In the genomic region with DNA sequence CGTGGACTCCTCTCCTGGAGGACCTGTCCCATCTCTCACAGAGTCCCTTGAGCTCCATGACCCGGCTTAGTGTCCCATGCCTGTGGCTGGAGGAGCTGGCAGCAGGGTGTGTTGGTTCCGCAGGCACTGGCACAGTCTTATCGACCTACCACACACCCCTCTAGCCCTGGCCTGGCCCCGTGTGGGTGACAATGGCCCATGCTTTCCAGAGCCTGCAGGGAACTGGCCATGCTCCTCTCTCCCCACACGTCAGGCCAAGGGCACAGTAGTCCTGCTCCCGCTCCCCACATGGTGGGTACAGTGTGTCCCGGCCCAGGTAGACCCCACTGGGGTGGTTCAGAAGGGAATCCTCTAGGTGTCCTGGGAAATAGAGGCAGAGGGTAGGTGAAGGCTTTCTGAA, we compare ENCODE assay signal across 15 mouse cellular contexts. TPM values are rescaled to one million over a fixed set of nuclear protein-coding genes. Genes with fewer than 3 reads are reported as not detected.
A peak's percentile ranks its signal among the peaks of the same experiment; 100 is the strongest.
DNase-seq lines count a peak whose midpoint lies in the region; ATAC-seq and TF ChIP-seq lines count a peak whose summit lies in the region.
"Had no signal": no experiment of that assay in that cellular context is flagged by ENCODE, and none has a peak within 500 bp of the region (broad histone marks: within the 10 kb centered on the region; RNA-seq: fewer than 3 reads in every experiment).

No protein-coding gene starts in this region.

- no peak overlapping the region for H3K4me3 ChIP-seq in midbrain, embryonic 11.5 days (ENCODE audit: low read depth, low read length)
- no peak overlapping the region for H3K4me3 ChIP-seq in midbrain, embryonic 10.5 days
- no peak overlapping the region for H3K4me3 ChIP-seq in liver, postnatal 0 days (ENCODE audit: low read depth, low read length)
- H3K4me3 ChIP-seq: embryonic facial prominence, embryonic 12.5 days; kidney, embryonic 15.5 days; neural tube, embryonic 15.5 days had no signal

- no peak overlapping the region for H3K27ac ChIP-seq in midbrain, embryonic 11.5 days (ENCODE audit: low read depth, low read length)
- H3K27ac ChIP-seq in midbrain, embryonic 10.5 days (replicated peaks) = no peak overlapping the region
- H3K27ac ChIP-seq in liver, postnatal 0 days (ENCODE audit: low read depth) = 0 out of 2 replicates have a peak overlapping the region, but pooled peaks have one; percentile 9
- H3K27ac ChIP-seq: embryonic facial prominence, embryonic 12.5 days; kidney, embryonic 15.5 days; macrophage; neural tube, embryonic 15.5 days had no signal

- no peak overlapping the region for H3K4me2 ChIP-seq in midbrain, embryonic 11.5 days
- H3K4me2 ChIP-seq in liver, postnatal 0 days (ENCODE audit: low read depth, low read length) = peak overlapping the region; percentile 54
- H3K4me2 ChIP-seq: embryonic facial prominence, embryonic 12.5 days; kidney, embryonic 15.5 days; neural tube, embryonic 15.5 days had no signal

- peak; percentile 19 for DNase-seq in midbrain, embryonic 11.5 days (ENCODE audit: low spot score, missing footprints)
- DNase-seq in midbrain, embryonic 10.5 days (ENCODE audit: low spot score) = no peak
- peak; percentile 76 for DNase-seq in liver
- peak; percentile 68 for DNase-seq in liver, postnatal 0 days
- DNase-seq in spleen, postnatal 4 days (ENCODE audit: low spot score in 2 of 2) = peak; percentile 78 to 83
- no peak for DNase-seq in embryo, embryonic 9.5 days (ENCODE audit: extremely low spot score)
- no peak for DNase-seq in cerebellum, adult 18-20 months

- ATAC-seq in midbrain, embryonic 11.5 days (ENCODE audit: low FRiP score) = no peak
- peak; percentile 84 for ATAC-seq in liver, postnatal 0 days
- no peak for ATAC-seq in activated CD4-positive, CD25-positive, alpha-beta regulatory T cell, adult 4 months
- ATAC-seq: hindbrain, embryonic 16.5 days; intestine, postnatal 0 days had no signal

- no peaks in the 10 kb centered on the region for H3K9me3 ChIP-seq in midbrain, embryonic 11.5 days (ENCODE audit: control insufficient read depth, low read length)
- H3K9me3 ChIP-seq in midbrain, embryonic 10.5 days (replicated peaks) = no peaks in the 10 kb centered on the region
- H3K9me3 ChIP-seq in liver, postnatal 0 days (ENCODE audit: low read length) = no peaks in the 10 kb centered on the region
- H3K9me3 ChIP-seq: embryonic facial prominence, embryonic 12.5 days; kidney, embryonic 15.5 days; neural tube, embryonic 15.5 days had no signal

- 88% methylated on average over 8 of the region's 8 CpGs for WGBS in midbrain, embryonic 11.5 days
- WGBS in midbrain, embryonic 10.5 days = 91% methylated on average over 8 of the region's 8 CpGs
- WGBS in liver, postnatal 0 days (ENCODE audit: insufficient replicate concordance) = 66% methylated on average over 8 of the region's 8 CpGs

- no peaks in the 10 kb centered on the region for H3K27me3 ChIP-seq in midbrain, embryonic 11.5 days (ENCODE audit: control insufficient read depth, insufficient read depth, low read length)
- H3K27me3 ChIP-seq in midbrain, embryonic 10.5 days (ENCODE audit: low read depth, poor library complexity, severe bottlenecking) = no peaks in the 10 kb centered on the region
- no peaks in the 10 kb centered on the region for H3K27me3 ChIP-seq in liver, postnatal 0 days (ENCODE audit: insufficient read depth, low read length)
- H3K27me3 ChIP-seq: embryonic facial prominence, embryonic 12.5 days; kidney, embryonic 15.5 days; neural tube, embryonic 15.5 days had no signal

- peak; percentile 29; the same call in 1 of the 2 replicates for TF ChIP-seq EP300 in liver, postnatal 0 days (IDR thresholded peaks at IDR 0.05; ENCODE audit: low read depth)

- H3K36me3 ChIP-seq in midbrain, embryonic 11.5 days (ENCODE audit: control insufficient read depth, insufficient read depth, low read length) = no peaks in the 10 kb centered on the region; the same call in 1 of the 2 replicates
- peaks cover 63% of the 10 kb centered on the region for H3K36me3 ChIP-seq in midbrain, embryonic 10.5 days
- no peaks in the 10 kb centered on the region for H3K36me3 ChIP-seq in liver, postnatal 0 days (replicated peaks; ENCODE audit: insufficient read depth, low read length)
- H3K36me3 ChIP-seq: kidney, embryonic 15.5 days; neural tube, embryonic 15.5 days had no signal

- peak; percentile 28 for TF ChIP-seq CTCF in liver, postnatal 0 days (IDR thresholded peaks at IDR 0.05; ENCODE audit: low read depth)

- no peaks in the 10 kb centered on the region for H3K4me1 ChIP-seq in midbrain, embryonic 11.5 days (ENCODE audit: control insufficient read depth, insufficient read depth, low read length)
- no peaks in the 10 kb centered on the region for H3K4me1 ChIP-seq in midbrain, embryonic 10.5 days
- peaks cover 21% of the 10 kb centered on the region for H3K4me1 ChIP-seq in liver, postnatal 0 days (ENCODE audit: insufficient read depth)
- H3K4me1 ChIP-seq: neural tube, embryonic 15.5 days had no signal

- H3K9ac ChIP-seq in midbrain, embryonic 11.5 days (ENCODE audit: low read length) = no peak overlapping the region
- 0 out of 2 replicates have a peak overlapping the region, but pooled peaks have one; percentile 17 for H3K9ac ChIP-seq in liver, postnatal 0 days (replicated peaks)
- H3K9ac ChIP-seq: embryonic facial prominence, embryonic 12.5 days; forebrain, postnatal 0 days; kidney, embryonic 15.5 days; neural tube, embryonic 15.5 days had no signal

RNA-seq across cellular contexts. Expression of a gene that starts 11.7 kb away (rescaled TPM):
- polyA plus RNA-seq in midbrain, embryonic 11.5 days (2014; fragmentation: Nextera tagmentation; extraction: Ambion mirVana) = 46.5 and 46.9 TPM in 2 replicates
- 57.0 and 57.4 TPM in 2 replicates for polyA plus RNA-seq in midbrain, embryonic 10.5 days (2016; fragmentation: Nextera tagmentation; extraction: Ambion mirVana)
- 10.9 and 12.9 TPM in 2 replicates for polyA plus RNA-seq in liver, postnatal 0 days (2015; fragmentation: Nextera tagmentation; extraction: Ambion mirVana)
- polyA plus RNA-seq in activated CD4-positive, CD25-positive, alpha-beta regulatory T cell, adult 4 months (2017; shearing (Covaris generic)) = 10 to 100 TPM; 12.2 to 14.2 TPM

RNA-seq across cellular contexts. Expression of a gene that starts 43.1 kb away (rescaled TPM):
- polyA plus RNA-seq in midbrain, embryonic 11.5 days (2014; fragmentation: Nextera tagmentation; extraction: Ambion mirVana) = 36.6 and 39.1 TPM in 2 replicates
- 44.7 and 46.2 TPM in 2 replicates for polyA plus RNA-seq in midbrain, embryonic 10.5 days (2016; fragmentation: Nextera tagmentation; extraction: Ambion mirVana)
- polyA plus RNA-seq in liver, postnatal 0 days (2015; fragmentation: Nextera tagmentation; extraction: Ambion mirVana) = 20.0 and 20.5 TPM in 2 replicates
- 1 to 10 TPM; 3.3 to 3.4 TPM for polyA plus RNA-seq in activated CD4-positive, CD25-positive, alpha-beta regulatory T cell, adult 4 months (2017; shearing (Covaris generic))

RNA-seq across cellular contexts. Expression of a gene that starts 43.3 kb away (rescaled TPM):
- polyA plus RNA-seq in midbrain, embryonic 11.5 days (2014; fragmentation: Nextera tagmentation; extraction: Ambion mirVana) = 25.0 and 27.8 TPM in 2 replicates
- 35.6 and 41.4 TPM in 2 replicates for polyA plus RNA-seq in midbrain, embryonic 10.5 days (2016; fragmentation: Nextera tagmentation; extraction: Ambion mirVana)
- 168 and 183 TPM in 2 replicates for polyA plus RNA-seq in liver, postnatal 0 days (2015; fragmentation: Nextera tagmentation; extraction: Ambion mirVana)
- 100 to 1,000 TPM; 372 to 374 TPM for polyA plus RNA-seq in activated CD4-positive, CD25-positive, alpha-beta regulatory T cell, adult 4 months (2017; shearing (Covaris generic))

Comparison
In these comparisons a context has a peak if more than half of its experiments do, and no peak if none do; other contexts are left out.
1. DNase-seq: peak in midbrain, embryonic 11.5 days (single experiment), liver (single experiment), liver, postnatal 0 days (single experiment) and spleen, postnatal 4 days (2 of 2); none in midbrain, embryonic 10.5 days (single experiment), embryo, embryonic 9.5 days (single experiment) and cerebellum, adult 18-20 months (0 of 2).